Mouse (Mus musculus): ENCODE data around the gene Ntn3.

The Ntn3 gene

GRCm38 (mm10) chr17:24209043-24209915 lies at the start of gene Ntn3:
TSS of gene Ntn3 (minus strand) at chr17:24209531.
- peak; percentile 68 for DNase-seq (ENCODE audit: low spot score)

- no peak for DNase-seq (ENCODE audit: low spot score)
Measured at GRCm38 (mm10) chr17:24258981-24259380, 49.6 kb upstream of the Ntn3 start.

DNA sequence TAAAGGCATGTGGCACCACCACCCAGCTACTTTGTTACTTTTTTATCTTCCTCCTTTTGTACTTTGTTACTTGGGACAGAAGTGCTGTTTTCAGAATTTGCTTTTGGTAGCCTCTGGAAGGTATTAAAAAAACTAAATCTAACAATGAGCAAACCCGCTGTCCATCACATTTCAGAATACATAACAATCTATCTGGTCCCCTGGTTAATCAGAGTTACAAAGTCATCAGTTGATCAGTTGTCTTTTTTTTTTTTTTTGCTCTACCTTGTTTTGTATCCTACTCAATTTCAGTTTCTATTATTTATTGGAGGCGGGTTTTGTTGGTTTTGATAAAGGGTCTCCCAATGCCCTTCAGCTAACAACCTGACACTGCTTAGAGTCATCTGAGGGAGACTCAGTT lies 43.0 kb upstream of the Ntn3 start:
- no peak for DNase-seq (ENCODE audit: low spot score)

DNA sequence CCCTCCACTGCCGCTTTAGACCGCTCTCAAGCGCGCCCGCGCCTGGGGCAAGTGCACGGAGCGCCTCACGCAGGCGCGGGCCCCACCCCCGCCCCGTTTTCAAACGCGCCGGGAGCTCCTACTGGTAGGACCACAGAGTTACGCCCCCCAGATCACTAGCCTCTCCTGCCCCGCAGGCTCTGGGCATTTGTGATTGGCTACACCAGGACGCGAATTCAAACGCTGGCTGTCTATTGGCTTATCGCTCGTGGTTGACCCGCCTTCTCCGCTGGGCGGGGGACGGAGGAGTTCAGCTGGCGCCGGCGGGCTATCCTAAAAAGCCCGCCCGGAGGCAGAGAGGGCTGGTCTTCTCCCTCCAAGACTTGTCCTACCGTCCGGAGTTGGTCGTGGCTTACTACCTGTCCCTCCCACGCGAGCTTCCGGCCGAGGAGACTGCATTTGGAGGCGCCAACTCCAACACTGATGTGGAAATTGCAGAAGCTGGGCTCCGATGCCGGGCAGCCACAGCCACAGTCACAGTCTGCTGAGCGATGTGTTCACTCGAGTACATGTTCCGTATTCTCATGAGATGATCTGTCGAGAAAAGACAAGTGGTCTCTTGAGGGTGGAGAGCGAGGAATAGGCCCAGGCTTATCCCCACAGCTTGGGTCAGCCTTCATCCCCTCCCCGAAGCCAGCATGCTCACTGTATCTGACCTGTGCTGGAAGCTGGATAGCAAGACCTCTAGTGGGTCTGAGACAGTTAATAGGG lies 42.2 kb upstream of the Ntn3 start, which contains the start of gene Ccnf:
Gene Ccnf, minus strand, starts transcription at position 165 of the 750 bp plus-strand sequence.
- DNase-seq (ENCODE audit: low spot score), result peak; percentile 98

GRCm38 (mm10) chr17:24250988-24251319 lies 41.6 kb upstream of the Ntn3 start:
- no peak for DNase-seq (ENCODE audit: low spot score)

- peak; percentile 13 for DNase-seq (ENCODE audit: low spot score)
Measured at GRCm38 (mm10) chr17:24248641-24249040, 39.3 kb upstream of the Ntn3 start.

GRCm38 (mm10) chr17:24244061-24244460 lies 34.7 kb upstream of the Ntn3 start:
- no peak for DNase-seq (ENCODE audit: low spot score)

GRCm38 (mm10) chr17:24243311-24243969 lies 34.1 kb upstream of the Ntn3 start:
- peak; percentile 16 for DNase-seq (ENCODE audit: low spot score)

DNA sequence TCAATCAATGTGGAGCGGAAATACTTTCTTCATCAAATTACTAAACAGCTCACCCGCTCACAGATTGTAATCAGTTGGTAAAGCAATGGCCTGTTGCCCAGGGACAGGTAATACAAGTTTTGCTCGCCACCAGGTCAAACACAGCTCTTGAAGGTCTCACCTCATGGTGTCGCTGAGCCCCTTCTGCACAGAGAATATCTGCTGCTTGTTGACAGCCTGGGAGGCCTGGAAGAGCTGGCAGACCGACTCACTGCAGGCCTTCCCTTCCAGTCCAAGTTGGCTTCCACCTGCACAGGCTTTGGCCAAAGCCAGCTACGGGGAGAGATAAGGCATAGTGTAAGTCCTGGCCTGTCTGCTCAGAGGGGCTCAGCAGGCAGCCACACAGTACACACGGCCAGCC lies 27.6 kb upstream of the Ntn3 start:
- no peak for DNase-seq (ENCODE audit: low spot score)

DNA sequence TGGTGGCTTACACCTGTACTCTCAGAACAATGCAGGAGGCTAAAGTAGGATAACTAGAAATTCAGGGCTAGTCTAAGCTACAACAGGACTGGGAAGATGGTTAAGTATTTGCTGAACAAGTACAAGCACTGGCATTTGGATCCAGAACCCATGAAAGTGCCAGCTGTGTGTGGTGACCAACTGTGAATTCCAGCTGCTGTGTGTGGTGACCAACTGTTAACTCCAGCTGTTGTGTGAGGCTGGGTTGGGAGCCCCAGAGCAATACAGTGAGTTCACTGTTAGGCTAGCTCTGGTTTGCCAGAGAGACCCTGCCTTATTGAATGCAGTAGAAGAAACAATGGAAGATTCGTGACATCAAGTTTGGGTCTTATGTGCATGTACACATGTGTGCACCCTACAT lies 27.1 kb upstream of the Ntn3 start:
- DNase-seq (ENCODE audit: low spot score), result no peak

- no peak for DNase-seq (ENCODE audit: low spot score)
Measured at GRCm38 (mm10) chr17:24227941-24228340, 18.6 kb upstream of the Ntn3 start.

DNA sequence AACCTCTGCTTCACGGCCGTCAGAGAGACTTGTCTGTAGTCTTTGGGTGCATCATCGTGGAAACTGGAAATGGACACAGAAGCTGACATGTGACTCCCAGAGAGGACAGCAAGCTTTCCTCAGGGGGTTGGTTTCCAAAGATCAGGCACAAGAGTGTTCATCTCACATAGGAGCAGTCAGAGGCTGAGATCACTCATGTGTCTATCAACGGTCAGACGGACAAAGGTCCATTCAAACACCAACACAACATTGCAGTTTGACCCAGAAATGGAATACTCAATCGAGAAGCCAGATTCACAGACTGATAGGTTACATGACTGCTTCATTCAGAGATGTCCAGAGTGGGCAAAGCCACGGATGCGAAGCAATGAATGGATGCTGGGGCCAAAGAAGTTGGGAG lies 17.4 kb upstream of the Ntn3 start:
- no peak for DNase-seq (ENCODE audit: low spot score)

DNA sequence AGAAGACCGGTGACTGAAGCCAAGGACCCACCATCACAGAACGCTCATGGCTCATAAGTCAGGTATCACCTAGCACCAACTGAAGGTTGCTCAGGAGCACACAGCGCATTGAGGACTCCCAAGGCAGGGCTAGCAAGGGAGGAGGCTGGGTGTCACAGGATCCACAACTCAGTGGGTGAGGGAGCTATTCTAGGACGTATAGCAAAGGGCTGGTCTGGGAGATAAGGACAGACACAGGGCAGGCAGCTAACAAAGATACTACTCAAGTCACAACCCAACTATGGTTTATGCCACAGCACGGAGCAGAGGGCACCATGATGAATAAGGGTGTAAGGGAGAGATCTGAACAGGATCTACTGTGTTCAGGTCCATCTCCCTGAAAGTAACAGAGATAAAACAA lies 16.5 kb upstream of the Ntn3 start:
- DNase-seq (ENCODE audit: low spot score), result no peak

DNA sequence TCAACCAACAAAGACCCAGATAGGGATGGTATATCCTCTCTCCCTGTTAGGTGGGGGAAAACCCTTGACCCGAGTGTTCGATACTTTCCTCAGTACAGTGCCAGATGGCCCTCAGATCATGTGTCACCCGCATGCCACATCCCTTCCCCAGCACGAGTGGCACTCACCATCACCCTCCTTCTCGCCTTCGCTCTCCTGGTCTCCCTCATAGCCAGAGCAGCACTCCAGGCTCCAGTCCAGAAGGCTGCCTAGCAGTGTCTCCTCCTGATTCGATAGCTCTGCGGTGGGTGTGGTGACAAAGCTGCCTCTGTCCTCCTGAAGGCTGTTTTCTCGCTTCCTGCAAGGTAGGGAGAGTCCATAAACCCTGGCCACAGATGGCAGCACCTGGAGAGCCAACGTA lies 15.4 kb upstream of the Ntn3 start:
- no peak for DNase-seq (ENCODE audit: low spot score)

DNA sequence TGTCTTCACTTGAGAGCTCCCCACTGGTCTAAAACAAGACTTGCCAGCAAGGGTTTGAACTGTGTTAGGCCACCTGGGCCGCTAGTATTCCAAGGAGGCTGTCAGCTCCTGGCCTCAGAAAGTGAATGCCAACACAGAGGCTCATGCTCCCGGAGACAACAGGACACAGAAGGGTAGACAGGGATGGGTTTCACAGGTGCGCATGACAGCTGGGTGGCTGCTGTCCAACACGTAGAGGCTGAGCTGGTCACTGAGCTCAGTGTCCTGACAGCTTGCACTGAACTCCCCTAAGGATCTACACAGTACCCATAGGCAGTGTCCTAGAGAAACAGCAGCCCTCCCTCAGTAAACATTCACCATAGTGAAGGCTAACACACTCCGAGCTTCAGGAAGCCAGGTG lies 14.2 kb upstream of the Ntn3 start:
- DNase-seq (ENCODE audit: low spot score), result no peak

GRCm38 (mm10) chr17:24222653-24223052 lies 13.3 kb upstream of the Ntn3 start:
- no peak for DNase-seq (ENCODE audit: low spot score)

GRCm38 (mm10) chr17:24220435-24221411 lies 11.4 kb upstream of the Ntn3 start, which contains the start of gene Tedc2:
TSS of gene Tedc2 (minus strand) at chr17:24220851.
- peak; percentile 90 for DNase-seq (ENCODE audit: low spot score)

GRCm38 (mm10) chr17:24216836-24217235 lies 7.5 kb upstream of the Ntn3 start:
- DNase-seq (ENCODE audit: low spot score), result no peak

GRCm38 (mm10) chr17:24213186-24213585 lies 3.9 kb upstream of the Ntn3 start:
- no peak for DNase-seq (ENCODE audit: low spot score)

DNA sequence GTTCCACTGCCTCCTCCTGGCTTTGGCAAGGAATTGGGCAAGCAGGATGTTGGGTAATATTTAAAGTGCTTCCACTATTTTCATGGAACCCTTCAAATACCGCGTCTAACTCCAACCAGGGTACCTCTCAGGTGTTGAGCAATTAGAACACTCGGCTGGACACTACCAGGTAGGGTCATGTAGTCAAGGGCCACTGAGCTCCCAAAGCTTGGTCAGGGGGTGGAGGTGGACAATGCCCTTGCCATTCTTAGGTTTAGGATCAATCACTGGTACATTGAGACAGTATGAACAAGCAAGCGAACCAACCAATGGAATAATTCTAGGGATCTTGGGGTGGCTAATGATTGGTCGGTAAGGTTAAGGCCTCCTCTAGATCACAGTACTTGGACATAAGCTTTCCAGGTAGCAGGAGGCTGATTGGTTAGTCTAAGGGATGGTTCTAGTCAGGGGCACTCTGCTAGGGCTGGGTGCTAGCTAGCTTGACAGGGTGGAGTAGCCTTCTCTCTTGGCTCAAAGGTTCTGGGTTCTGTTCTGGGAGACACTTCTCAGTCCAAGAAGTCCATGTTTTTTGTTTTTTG lies 3.2 kb upstream of the Ntn3 start:
- DNase-seq (ENCODE audit: low spot score), result no peak

Data from retina, embryonic 14.5 days (tissue).